Mouse (Mus musculus) right cerebral cortex, postnatal 14 days (tissue): ENCODE measurements around the gene Myt1l.

Source experiments
- DNase-seq: peaks from one replicate; pipeline ENCODE4 v3.0.0; 2022

Myt1l gene

DNA sequence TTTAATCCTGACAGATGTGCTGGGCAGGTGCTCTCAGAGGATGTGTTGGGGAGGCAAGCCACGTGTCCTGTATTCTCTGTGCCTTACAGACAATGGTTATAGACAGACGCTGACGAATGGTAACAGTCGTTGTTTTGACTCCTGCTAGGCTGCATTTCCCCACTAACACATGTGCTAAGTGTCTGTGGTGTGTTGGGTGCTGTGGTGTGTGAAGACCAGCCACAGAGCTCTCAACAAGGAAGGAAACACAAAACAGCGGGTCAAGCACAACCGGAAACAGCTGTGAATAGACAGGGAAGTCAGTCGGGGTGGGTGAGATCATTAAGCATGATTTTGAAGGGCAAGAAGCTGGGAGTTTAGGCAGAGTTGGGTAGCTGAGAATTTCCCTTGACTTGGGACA, 41.1 kb downstream of the Myt1l start:
- no peak for DNase-seq

DNA sequence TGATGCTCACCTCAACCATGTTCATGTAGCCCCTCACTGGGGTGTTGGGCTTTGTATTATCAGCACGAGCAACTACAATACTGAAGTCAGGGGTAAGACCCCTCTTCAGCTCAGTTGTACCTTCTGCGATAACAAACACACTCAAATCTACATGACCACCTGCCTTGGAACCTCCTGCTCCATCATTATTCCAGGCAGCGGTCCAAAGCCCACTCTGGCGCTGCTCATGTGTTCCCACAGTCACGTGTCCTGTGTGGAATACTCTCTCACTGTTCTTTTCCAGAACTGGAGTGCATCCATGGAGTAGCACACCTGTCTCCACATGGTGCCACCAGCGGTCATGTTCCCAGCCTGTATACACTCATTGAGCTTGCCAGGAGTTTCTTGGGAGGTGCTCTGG, 42.2 kb downstream of the Myt1l start:
- no peak for DNase-seq

DNA sequence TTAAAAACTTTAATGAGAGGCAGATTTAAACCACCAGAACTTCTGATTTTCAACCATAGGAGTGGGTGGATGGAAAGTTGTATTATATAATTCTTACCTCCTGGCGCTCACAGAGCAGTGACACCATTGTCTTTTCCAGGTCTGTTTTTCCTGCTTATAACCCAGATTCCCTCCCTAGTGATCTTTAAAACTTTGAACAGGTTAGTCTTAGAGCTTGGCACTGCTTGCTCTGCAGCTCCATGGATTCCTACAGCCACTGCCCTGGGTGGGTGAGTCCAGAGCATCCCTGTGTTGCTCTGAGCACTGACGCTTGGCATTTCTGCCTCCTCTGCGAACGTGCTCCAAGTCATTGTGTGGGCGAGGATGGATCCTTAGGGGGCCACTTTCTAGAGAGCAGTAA, 43.4 kb downstream of the Myt1l start:
- no peak for DNase-seq

DNA sequence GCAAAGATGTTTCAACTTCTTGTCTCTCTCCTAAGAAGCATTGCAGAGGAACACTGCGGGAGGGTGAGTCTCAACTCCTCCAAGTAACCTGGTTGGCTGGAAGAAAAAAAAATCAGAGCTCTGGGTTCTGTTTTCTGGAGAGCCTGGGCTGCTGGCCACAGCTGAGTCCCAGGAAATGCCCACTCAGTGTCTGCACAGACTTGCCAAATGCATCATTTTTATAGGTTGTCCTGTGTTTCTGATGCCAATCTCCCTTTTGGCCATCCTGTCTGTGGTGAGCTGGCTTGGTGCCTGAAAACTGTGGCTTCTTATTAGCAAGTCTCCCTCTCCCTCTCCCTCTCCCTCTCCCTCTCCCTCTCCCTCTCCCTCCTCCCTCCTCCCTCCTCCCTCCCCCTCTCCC, 65.6 kb downstream of the Myt1l start:
- peak; percentile 26 for DNase-seq

DNA sequence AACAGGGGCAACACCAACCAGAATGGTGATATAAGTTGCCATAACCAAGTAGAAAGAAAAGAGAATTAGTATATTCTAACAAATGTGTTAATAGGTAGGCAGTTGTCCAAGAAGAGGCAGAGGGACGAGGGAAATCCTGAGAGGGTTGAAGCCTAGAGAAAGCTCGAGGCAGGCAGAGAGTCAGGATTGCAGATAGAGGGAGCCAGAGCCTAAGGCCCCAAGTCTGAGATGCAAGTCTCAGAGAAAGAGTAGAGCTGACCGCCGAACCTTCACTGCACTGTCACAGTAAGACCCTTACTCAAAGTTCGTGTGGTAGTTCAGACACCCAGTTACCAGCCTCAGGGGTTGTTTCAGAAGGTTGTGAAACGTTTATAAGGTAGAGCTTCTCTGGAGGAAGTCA, 71.7 kb downstream of the Myt1l start:
- DNase-seq = peak; percentile 21

DNA sequence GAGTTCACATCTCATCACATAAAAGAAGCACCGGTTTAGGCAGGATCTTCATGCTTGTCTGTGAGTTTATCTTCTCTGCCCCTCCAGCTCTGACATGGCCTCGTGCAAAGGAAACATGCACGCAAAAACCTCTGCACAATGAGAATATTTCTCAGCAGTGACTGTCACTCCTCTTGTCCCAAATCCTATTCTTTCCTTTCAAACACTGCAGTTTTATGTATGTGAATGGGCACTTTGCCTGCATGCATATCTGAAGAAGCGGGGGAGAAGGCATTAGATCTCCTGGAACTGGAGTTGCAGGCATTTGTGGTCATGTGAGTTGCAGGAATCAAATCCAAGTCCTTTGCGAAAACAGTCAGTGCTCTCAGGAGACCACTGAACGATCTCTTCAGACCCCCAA, 73.0 kb downstream of the Myt1l start:
- DNase-seq = no peak

DNA sequence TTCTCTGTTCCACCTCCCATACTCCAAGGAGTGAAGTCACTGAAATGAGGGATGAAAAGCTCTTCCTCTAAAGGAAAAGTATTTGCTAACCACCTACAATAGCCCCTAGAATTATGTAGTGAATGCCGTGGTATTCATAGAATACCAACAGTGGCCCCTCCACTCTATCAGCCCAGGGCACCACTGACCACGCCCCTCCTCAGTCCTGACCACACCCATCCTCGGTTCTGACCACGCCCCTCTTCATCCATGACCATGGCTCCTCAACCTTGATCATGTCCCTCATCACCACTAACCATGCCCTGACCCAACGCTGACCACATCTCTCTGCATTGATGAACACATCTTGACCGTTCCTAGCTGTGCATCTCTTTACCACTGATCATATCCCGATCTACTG, 76.5 kb downstream of the Myt1l start:
- DNase-seq = no peak

DNA sequence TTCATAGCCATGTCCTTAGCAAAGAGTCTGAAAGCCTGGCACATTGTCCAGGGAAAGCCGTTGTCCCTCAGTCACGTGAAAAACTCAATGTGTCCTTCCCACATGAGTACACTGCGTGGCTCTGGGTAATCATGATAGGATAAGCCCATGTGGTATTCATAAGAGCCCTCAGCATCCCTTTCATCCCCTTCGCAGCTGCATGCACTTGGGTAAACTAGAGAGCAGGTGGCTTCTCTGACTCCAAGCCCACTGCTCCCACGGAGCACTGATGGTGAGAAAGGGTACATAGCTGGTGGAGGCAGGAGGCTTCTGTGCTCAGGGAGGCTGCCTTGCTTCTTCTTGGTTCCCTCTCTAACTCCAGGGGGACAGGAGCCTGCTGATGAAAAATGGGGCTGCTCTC, 76.9 kb downstream of the Myt1l start:
- DNase-seq = no peak

DNA sequence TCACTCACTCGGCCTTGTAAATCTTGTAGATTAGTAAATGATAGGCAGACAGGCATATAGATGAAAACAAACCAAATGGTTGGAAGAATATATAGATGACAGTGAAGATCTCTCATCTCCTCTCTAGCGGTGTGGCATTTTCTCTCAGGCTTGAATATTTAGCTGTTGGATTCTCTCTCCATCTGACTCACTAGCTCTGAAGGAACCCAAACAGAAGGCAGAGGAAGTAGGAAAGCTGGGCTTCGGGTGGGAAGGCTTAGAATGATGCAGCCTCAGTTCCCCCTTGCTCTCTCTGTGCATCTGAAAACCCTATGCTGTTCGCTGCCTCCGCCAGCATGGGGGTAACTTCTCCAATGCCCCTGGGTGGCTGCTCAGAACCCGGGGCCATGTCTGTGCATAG, 78.0 kb downstream of the Myt1l start:
- DNase-seq = no peak

DNA sequence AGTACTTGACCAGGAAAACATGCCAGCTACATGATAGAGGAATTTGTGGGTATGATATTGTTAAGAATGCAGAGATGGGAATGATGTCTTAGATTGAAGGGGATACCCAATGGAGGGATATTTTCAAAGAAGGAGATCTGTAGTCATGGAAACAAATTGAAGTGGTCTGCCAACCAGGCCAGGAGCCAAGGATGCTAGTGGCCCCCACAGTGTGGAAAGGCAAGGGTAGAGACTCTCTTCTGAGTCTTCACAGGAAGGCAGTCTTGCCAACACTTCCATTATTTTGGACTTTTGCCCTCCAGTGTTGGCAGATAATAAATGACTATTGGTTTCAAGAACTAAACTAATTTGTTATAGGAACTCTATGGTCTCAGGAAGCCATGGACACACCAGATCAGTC, 89.6 kb downstream of the Myt1l start:
- no peak for DNase-seq

DNA sequence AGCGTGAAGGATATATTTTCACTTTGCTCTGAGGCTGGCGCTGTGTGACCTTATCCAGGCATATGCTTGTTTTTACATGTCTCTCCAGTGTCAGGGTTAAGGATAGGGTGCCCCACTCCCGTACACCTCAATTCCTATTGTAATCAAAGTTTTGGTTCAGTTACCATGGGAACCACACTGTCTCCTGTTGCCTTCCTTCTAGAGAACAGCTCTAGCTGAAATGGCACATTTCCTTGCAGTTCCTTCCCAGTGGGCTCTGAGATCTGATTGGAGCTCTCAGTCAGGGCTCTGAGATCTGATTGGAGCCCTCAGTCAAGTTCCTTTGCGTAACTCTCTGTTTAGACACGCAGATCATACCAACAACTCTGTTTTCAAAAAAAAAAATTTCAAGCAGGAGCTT, 93.3 kb downstream of the Myt1l start:
- DNase-seq = no peak

DNA sequence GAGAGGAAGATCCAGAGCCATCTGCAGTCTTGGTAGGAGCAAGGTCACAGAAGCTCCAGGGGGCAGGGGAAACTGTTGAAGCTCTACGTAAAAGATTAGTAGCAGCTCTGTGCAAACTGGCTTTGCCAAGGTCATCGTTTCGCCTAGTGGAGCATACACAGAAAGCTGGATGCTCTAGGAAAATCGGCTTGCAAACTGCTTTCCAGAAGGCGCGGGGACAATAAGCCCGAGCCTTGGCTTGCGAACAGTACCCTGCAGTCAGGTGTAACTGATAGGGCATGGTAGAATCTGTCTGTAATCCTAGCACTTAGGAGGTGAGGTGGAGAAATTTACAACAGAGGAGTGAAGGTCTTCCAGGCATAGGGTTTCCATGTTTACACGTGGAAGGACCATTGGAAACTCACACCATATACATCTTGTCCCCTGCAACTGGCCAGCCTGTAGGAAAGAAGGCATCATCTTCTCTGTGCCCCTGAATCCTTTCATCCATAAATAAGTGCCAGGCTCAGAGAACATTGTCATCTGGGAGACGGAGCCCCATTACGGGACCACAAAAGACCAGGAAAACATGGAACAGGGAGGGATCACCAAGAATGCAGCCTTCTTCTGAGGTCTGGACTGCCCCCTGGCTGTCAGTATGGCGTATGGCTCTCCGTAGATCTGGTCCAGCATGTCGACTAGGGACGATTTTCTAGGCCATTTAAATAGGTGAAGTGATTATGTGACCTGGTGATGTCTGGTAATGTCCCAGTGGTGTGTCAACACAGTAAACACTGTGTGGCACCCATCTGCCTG, 100.0 kb downstream of the Myt1l start:
- no peak for DNase-seq

DNA sequence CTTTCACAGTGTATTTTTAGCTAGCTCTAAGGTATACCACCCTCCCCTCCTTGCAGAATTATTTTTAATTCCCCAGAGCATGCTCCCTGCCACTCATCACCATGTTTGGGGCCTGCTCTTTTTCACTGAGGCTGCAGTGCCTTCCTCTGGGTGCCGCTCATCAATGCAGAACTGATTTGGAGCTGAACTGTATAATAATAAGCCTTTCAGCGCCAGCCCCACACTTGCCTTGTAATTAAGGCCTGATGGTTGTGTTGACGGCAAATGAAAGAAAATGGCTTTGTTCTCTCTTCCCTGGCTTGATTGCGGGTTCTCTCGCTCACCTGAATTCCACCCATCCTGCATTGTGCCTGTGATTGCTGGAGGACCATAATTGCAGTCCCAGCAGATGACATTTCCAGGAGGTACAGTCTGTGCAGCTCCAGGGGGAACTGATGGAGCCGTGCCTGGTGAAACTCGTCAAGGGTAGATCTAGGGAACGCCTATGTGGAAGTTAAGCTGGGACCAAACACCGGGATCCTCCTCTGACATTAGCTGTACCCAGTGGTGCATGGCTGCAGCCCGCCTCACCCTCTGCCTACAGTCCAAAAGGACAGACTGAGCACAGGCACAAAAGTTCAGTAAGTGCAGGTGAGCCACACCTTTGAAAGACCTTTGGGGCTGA, 101.8 kb downstream of the Myt1l start:
- DNase-seq = no peak

DNA sequence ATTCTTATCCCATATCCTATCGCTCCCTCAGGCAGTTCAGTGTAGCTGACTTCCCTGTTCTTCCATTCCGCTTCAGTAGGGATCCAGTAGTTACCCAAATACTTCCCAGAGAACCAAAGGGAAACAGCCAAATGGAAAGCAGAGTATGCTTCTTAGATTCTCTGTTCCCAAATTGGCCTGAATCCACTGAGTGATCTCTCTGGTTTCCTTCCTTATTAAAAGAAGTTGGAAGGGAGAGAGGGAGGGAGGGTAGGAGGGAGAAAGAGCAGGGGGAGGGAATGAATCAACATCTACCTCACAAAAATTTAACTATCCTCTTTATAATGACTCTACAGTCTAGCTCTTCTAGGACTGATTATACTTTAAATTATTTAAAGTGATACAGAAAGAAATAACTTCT, 106.3 kb downstream of the Myt1l start:
- no peak for DNase-seq

DNA sequence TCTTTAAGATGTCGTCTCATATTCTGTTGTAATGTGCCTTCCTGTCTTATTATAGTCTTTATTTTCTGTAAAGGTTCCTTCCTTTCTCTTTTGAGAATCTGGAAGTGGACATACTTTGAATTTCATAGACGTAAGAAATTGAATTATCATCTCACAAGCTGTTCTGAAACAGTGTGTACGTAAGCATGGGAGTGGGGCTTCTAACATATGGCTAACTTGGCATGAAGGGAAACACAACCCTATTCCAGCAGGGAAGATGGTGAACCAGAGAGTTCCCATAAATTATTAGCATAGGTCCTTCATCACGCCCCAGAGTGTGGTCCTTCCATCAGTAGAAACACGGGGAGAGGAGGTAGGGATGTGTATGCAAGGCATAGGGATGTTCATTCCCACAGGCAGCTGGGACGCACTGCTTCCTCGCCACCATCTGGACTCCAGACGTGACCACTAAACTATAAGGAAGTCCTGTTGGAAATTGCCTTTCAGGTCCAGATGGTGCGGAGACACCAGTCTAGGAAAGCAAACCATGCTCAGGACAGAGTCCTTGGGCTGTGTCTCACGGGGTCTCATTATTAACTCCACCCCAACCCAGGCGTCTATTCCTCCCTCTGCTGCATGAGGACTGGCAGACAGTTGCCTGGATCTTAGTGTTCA, 111.5 kb downstream of the Myt1l start:
- no peak for DNase-seq

DNA sequence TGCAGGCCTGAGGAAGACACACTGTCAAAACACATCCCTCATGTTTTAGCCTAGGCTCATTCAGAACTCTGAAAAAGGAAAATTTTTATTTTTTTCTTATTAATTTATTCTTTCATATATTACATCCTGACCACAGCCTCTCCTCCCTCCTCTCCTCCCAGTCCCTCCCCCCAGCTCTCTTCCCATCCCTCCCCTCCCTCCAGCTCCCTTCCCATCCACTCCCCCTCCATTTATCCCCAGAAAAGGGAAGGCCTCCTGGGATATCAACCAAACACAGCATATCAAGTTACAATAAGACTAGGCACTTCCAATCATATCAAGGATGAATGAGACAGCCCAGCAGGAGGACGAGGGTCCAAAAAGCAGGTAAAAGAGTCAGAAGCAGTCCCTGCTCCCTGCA, 112.0 kb downstream of the Myt1l start:
- DNase-seq = no peak

DNA sequence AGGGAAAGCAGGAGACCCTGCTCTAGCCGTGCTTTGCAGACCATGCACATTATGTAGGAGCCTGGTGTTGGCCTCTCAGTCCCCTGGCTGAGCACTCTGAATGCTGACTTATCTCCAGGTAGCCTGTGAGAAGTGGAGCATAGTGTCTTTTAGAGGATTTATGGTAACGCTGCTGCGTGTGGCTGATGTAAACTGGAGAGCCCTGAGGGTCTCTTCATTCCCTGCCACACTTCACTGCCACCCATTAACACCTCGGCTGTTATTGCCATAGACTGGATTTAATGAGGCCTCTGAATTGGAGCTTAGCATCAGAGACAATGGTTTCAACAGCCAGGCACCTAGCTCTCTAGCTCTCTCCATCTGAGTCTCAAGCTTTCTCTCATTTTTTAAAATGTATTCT, 114.7 kb downstream of the Myt1l start:
- DNase-seq = no peak

DNA sequence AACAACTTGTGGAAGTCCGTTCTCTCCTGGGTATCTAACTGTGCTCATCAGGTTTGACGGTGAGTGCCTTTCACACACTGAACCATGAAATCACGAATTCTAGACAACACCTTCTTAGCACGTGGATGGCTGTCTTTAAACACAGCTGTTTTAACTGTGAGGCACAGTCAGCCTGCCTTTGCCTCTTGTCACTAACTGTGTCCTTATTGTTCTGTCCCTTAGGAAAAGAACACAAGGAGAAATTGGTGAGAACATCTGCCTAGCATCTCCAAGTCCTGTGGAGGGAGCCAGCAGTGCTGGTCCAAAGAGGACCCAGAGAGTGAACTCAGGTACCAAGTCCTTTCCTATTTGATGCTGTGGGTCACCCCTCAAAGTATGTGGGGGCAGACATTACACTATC, 115.9 kb downstream of the Myt1l start:
- DNase-seq = no peak

DNA sequence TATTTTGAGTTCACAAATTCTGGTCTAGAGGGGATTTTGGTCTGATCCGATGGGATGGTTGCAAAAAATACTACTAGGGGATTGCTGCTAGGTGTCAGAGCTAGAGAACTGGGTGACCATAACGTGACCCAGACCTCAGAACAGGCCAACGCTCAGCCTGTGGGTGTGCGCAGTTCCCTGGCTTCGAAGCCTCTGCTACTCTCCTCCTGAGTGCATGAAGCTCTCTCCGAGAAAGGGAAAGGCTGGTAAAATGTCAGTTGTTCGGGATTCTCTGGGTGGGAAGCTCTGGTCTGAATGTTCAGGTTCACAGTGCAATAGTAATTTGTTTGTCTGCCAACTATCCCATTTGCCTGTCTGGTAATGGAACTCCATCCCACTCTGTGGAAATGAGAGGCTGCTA, 116.5 kb downstream of the Myt1l start:
- no peak for DNase-seq

DNA sequence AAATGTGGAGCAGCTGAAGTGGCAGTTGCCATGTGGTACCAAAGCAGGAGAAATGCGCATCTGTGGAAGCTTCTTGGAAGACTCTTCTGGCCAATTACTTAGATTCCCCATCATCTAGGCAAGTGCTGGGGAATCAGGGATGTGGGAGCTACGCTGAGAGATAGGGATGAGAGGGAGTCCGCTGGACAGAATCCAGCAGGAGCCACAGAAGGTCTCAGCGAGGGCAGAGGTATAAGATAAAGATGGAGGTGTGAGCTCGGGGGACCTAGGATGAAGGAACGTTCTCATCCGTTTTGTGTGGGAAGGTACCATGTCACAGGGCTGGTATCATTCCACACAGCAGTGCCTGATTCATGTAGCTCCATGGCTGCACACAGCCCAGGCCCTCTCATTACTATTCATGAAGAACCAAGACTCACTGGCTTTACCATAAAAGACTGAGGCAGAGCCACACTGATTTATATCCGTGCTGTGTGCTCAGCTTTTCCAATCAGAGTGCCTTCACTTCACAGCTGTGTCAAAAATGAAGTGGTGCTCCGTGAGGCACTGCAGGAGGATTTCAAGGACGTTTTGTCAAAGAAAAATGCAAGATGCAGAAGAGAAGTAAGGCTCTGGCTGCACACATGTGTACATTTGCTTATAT, 121.4 kb downstream of the Myt1l start:
- no peak for DNase-seq

DNA sequence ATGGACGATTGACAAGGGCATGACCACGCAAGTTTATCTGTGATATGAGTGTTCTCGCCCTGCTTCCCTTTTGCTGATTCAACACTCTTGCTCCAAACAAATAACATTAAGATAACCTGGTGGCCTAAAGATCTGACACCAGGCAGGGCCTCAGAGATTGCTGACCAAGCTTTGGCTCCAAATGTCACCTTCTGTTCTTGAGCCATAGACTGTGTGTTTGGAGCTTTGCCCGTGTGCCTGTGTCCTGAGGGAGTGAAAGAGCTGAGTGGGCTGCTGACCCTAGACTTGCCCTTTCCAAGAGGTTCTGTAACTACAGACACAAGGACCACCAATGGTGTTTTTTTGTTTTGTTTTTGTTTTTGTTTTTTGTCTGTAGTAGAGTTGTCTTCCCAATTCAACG, 124.3 kb downstream of the Myt1l start:
- DNase-seq = no peak

DNA sequence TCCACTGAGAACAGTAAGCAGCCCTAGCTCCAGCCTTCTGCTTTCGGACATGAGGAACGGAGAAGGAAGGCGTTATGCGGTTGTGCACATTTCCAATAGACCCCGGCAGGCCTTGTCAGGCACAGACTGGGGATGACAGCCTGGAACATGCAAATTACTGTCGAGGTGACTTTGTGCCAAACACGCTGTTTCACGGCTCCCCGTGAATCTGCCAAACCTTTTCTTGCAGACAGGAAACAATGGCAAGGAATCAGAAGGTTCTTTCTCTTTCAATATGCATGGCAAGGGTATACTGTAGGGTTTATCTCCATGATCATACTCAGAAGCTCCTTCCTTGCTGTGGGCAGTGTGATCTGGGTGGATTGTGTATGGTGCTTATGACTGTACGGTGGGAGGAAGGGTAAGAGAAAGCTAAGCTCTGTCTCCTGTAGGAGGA, 127.0 kb downstream of the Myt1l start:
- no peak for DNase-seq

DNA sequence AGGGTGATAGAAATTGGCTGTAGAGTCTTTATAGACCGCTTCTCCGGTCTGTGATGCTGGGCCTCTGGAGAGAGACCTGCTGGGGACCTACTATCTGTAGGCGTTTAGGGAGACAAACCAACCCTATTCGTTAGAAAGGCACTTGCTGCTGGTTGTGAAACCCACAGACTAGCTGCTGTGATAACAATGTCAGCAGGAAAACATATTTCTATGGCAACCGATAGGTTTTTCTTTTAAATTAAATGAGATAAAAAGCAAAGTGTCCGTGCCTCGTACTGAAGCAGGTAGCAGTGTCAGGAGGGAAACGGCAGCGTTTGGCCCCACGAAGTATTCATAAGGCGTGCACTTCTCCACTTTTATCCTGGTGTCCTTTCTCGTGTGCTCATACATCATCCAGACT, 127.5 kb downstream of the Myt1l start:
- DNase-seq = no peak

DNA sequence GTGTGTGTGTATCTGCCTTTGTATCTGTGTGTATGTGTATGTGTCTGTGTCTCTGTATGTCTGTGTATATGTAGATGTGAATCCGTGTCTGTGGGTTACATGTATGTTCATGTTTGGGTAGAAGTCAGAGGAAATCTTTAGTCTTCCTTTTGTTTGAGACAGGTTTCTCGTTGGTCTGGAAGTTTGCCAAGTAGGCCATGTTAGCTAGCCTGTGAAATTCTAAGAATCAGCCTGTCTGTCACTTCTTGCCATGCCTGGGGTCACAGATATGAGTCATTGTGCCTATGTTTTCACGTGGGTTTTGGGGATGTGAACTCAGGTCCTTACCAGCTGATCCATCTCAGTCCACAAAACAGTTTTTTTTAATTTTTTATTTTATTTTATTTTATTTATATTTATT, 128.9 kb downstream of the Myt1l start:
- no peak for DNase-seq
